Mouse (Mus musculus): Measurements from ENCODE around the gene Smad9. TPM values are rescaled to one million over a fixed set of nuclear protein-coding genes. Genes with fewer than 3 reads are reported as not detected.
"Not testable (repeated sequence)": the region's sequence is repeated elsewhere in the genome, so short reads cannot be mapped to it uniquely, and the experiment has no call there.

The Smad9 gene
- total RNA-seq, 2 experiments from 2014 or later = 6.4 to 8.0 TPM

- DNase-seq (ENCODE audit: low spot score in 2 of 2) = no peak
- intact Hi-C loops (cut with DNase I) = no loop called here
Observed at GRCm38 (mm10) chr3:54745799-54746198, 9.6 kb upstream of the Smad9 start.

DNA sequence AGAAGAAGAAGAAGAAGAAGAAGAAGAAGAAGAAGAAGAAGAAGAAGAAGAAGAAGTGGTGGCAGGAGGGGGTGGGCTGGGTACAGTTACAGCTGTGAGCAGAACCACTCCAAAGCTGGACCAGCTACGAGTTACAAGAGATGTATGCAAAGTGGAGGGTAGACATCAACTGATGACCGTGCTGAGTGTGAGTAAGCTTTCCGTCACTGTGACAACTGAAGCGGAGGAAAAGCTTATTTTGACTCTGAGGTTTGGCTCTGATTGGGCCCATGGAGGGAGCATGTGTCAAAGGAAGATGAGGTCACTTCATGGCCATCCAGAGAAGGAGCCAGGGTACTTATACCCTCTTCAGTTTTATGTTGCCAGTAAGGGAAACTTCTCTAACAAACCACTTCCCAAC, 2.0 kb upstream of the Smad9 start:
- DNase-seq (ENCODE audit: low spot score in 2 of 2) = no peak

DNA sequence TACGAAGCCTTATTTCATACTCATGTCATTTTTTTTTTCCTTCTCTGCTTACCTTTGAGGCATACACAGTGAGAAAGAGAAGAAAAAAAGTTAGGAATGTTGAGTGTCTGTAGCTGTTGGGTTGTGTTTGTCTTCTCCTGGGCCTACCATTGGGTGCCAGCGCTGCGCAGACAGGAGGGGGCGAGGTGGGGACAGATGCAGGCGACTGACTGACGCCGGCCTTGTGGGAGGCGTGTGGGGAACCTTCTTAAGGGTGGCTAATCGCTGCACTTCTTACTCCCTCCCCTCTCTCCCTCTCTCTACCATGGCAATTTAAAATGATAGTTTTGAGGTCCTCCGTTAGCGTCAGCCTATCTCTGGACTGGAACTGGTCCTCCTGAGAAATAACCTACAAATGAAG, 676 bp downstream of the Smad9 start:
- intact Hi-C loops (cut with DNase I) = loop anchor here (5.0 kb wide), 1 partner anchor 51 kb away; the partner anchor contains the start of gene Rfxap
- peak; percentile 47 to 74 for DNase-seq (ENCODE audit: low spot score in 2 of 2)

More for the DNA sequence above, 2.0 kb upstream of the Smad9 start:
- intact Hi-C loops (cut with DNase I) = no loop called here

- intact Hi-C loops (cut with DNase I) = loop anchor here (5.0 kb wide), 1 partner anchor 50 kb away; the partner anchor contains the start of gene Rfxap
- DNase-seq (ENCODE audit: low spot score in 2 of 2) = no peak
Observed at GRCm38 (mm10) chr3:54757446-54757845, 2.1 kb downstream of the Smad9 start.

DNA sequence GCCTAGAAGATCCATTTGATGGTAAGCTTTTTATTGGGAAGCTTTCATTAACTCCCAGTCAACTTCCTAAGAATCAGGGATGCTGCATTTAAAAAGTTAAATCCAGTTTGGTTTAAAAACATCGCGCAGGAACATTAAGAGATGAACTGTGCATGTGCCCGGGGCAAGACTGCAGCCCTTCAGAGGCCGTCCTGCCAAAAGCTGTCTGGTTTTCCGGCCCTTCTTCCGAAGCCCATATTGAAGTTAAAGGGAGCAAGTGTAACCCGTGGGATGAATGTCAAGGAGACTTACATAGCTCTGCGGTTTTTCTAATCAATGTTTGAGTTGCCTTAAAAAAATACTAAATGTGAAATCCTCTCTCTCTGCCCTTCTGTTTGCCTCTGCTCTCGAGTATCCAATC, 3.8 kb downstream of the Smad9 start:
- intact Hi-C loops (cut with DNase I) = loop anchor here (5.0 kb wide), 1 partner anchor 48 kb away; the partner anchor contains the start of gene Rfxap
- no peak for DNase-seq (ENCODE audit: low spot score in 2 of 2)

- no peak for DNase-seq (ENCODE audit: low spot score in 2 of 2)
- intact Hi-C loops (cut with DNase I) = no loop called here
Observed at GRCm38 (mm10) chr3:54760321-54761115, 5.1 kb downstream of the Smad9 start.

DNA sequence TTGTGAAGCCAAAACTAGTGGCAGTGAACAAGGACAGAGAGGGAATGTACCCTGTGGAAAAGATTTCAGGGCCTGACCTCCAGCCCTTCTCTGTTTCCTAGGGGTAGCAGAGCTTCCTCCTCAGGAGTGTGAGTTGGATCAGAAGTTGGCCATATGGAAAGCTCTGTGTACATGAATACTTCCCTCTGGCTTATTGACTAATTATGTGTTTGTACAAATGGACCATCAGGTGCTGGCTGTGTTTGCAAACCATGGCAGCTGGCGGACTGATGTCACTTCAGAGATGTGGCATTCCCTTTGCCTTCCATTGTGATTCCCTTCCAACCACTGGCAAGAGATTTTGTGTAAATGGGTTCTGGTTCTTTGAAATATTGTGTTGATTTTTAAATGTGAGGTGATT, 5.9 kb downstream of the Smad9 start:
- DNase-seq (ENCODE audit: low spot score in 2 of 2) = no peak
- intact Hi-C loops (cut with DNase I) = no loop called here

GRCm38 (mm10) chr3:54764418-54764817, 9.0 kb downstream of the Smad9 start:
- intact Hi-C loops (cut with DNase I) = no loop called here
- DNase-seq (ENCODE audit: low spot score in 2 of 2) = peak; percentile 31 to 37

DNA sequence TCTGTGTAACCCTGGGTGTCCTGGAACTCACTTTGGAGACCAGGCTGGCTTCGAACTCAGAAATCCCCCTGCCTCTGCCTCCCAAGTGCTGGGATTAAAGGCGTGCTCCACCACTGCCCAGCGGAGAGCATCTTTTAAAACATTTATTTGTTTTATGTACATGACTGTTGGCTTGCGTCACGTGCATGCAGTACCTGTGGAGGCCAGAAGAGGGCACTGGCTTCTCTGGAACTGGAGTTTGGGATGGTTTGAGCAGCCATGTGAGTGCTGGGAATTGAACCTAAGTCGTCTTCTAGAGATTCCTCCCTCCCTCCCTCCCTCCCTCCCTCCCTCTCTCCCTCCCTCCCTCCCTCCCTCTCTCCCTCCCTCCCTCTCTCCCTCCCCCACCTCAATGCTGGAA, 10.1 kb downstream of the Smad9 start:
- intact Hi-C loops (cut with DNase I) = not testable (repeated sequence)

DNA sequence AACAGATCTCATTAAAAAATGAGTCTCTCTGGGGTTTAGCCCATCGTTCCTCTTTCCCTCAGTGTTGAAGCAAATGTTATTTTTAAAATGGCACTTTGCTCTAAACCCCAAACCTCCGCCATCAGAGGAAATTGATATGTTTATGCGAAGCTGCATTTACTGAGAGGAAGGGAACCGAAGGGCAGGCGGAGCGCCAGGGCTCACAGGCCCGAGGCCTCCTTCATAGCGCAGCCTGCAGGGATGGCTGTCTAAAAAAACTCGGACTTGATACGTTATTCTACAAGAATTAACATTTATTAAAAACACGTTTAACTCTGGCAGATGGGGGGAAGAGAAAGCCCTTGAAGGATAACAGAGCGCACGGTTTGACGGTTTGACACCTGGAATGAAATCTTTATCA, 10.7 kb downstream of the Smad9 start:
- no peak for DNase-seq (ENCODE audit: low spot score in 2 of 2)
- intact Hi-C loops (cut with DNase I) = no loop called here

More for the DNA sequence above, 10.1 kb downstream of the Smad9 start:
- not testable (repeated sequence) for DNase-seq (ENCODE audit: low spot score in 2 of 2)

DNA sequence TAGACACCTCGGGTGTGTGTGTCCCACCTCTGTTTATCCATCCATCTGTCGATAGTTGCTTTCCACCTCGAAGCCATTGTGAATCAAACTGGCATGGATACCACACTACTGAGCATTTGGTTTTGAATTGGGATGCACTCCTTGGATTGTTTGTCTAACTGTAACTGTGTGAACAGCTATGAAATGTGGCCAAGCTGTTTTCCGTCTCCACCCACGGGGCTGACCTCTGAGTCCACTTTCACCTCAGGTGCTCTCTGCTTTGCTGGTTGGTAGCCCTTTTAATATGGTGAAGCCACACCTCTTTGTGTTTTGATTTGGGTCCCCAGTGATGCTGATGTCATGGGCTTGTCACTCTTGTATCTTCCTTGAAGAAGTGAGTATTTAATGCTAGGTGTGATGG, 11.4 kb downstream of the Smad9 start:
- no peak for DNase-seq (ENCODE audit: low spot score in 2 of 2)
- intact Hi-C loops (cut with DNase I) = no loop called here

GRCm38 (mm10) chr3:54768592-54768991, 13.2 kb downstream of the Smad9 start:
- intact Hi-C loops (cut with DNase I) = no loop called here
- no peak for DNase-seq (ENCODE audit: low spot score in 2 of 2)

GRCm38 (mm10) chr3:54769349-54770275, 14.2 kb downstream of the Smad9 start:
- no peak for DNase-seq (ENCODE audit: low spot score in 2 of 2)
- intact Hi-C loops (cut with DNase I) = no loop called here

DNA sequence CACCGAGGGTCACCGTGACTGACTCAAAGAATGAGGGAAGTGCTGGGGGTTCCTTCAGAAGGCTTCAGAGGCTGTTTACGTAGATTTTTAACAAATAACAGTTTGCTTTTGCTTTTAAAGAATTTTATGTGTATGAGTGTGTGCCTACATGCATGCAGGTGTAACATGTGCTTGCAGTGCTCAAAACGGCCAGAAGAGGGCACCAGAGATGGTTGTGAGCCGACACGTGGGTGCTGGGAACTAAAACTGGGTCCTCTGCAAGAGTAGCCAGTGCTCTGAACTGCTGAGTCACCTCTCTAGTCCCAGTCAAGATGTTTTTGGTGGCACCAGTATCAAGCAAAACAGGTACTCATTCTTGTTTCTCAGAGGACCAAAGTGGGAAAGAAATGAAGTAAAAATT, 18.2 kb downstream of the Smad9 start:
- intact Hi-C loops (cut with DNase I) = no loop called here
- DNase-seq (ENCODE audit: low spot score in 2 of 2) = no peak

GRCm38 (mm10) chr3:54775989-54776631, 20.7 kb downstream of the Smad9 start:
- no peak for DNase-seq (ENCODE audit: low spot score in 2 of 2)
- intact Hi-C loops (cut with DNase I) = no loop called here

DNA sequence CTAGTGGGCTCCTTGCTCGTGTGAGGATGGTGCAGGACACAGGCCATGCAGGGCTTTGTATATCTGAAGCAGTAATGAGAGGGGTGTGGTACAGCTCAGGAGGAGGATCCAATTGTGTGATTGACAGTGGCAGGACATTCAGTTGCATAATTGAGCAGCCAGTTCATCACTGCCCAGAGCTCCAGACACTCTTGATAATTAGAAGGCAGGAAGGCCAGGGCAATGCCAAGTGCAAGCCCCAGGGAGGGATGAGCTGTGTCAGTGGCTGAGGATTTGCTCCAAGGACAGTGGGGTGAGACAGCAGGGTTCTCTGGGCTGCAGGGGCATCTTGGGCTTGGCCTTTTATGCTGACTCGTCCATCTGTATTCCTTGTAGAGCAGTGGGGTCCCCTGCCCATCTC, 35.2 kb downstream of the Smad9 start:
- intact Hi-C loops (cut with DNase I) = no loop called here
- no peak for DNase-seq (ENCODE audit: low spot score in 2 of 2)

DNA sequence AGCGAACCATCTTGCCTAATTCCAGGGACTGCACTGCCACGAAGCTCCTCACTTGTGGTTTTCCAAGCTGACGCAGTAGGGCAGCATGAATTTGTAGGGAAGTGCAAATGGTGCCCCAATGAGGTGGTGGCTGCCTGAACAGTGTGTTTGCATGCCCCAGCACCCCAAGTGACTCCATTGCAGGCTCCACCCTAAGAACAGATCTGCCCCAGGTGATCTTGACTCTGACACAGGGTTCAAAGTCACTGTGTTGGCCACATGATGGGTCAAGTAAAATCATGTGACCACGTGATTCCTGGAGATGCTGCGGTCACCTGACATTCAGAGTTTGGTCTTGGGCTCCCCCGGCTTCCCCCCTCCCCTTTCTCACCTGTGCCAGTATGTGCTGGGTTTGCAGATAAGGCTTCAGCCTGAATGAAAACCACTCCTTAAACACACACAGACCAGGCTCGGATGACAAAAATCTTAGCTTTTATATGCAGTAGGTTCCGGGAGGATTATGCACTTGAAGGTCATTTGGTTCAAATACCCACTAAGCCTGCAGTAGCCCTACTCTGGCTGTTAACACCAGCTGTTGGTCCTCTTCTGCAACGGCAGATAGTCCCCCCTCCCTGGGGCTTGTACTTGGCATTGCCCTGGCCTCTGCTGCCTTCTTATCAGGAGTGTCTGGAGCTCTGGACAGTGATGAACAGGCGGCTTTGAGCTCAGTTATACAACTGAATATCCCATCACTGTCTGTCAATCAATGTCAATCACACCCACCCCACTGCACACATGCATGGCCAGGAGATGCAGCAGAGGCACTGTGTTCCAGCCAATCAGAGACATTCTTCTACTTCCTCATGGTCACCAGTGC, 36.7 kb downstream of the Smad9 start:
- no peak for DNase-seq (ENCODE audit: low spot score in 2 of 2)
- intact Hi-C loops (cut with DNase I) = no loop called here

DNA sequence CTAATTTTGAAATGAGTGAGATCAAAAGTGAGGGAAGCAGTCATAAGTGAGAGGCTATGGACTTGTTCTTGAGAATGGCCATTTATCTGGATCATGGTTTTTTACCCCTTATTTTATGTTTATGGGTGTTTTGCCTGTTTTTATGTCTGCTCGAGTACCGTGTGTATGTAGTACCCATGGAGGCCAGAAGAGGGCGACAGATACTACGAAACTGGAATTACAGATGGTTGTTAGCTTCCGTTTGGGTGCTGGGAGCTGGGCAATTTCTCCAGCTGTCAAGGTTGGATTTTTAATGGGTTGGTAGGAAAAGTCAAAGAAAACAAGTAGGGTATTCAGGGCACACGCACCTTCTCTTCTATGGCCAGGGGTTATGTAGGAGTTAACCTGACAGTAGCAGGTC, 38.4 kb downstream of the Smad9 start:
- no peak for DNase-seq (ENCODE audit: low spot score in 2 of 2)
- intact Hi-C loops (cut with DNase I) = no loop called here

GRCm38 (mm10) chr3:54795379-54795778, 40.0 kb downstream of the Smad9 start:
- intact Hi-C loops (cut with DNase I) = loop anchor here (5.0 kb wide), 1 partner anchor 58 kb away; the partner anchor contains the start of genes Alg5 and Exosc8

More at GRCm38 (mm10) chr3:54795379-54795778, 40.0 kb downstream of the Smad9 start:
- DNase-seq (ENCODE audit: low spot score in 2 of 2) = no peak
